Mouse (Mus musculus) heart, embryonic 14.5 days (tissue): ENCODE data around the gene Ctrc. TPM values are rescaled to one million over a fixed set of nuclear protein-coding genes. Genes with fewer than 3 reads are reported as not detected.

ENCODE experiments used
- ATAC-seq: fragments of 200-750 bp; cut with Nextera tagmentation; 2 replicates; pipeline ENCODE4 v1.8.0; 2017; ENCODE audit warnings: low read depth, moderate TSS enrichment; ENCODE audit not compliant: insufficient number of reproducible peaks, insufficient read depth, low FRiP score
- H3K27ac ChIP-seq, 2 experiments: fragments of 200-500 bp in 1 of 2; fragments of 300-500 bp in 1 of 2; sonication (generic) in 1 of 2; replicated peaks in 1 of 2; 2 replicates each; pipeline ENCODE4 v1.5.1; 2012 to 2014; ENCODE audit warnings: low read depth in 2 of 2, low read length in 2 of 2, control low read depth in 1 of 2, mild to moderate bottlenecking in 1 of 2, mixed read lengths in 1 of 2; ENCODE audit not compliant: control insufficient read depth in 1 of 2, insufficient read depth in 1 of 2
- H3K27me3 ChIP-seq: fragments of 300-500 bp; sonication (generic); 2 replicates; pipeline ENCODE4 v1.6.1; 2014; ENCODE audit warnings: mild to moderate bottlenecking, low read length, control low read depth; ENCODE audit not compliant: control insufficient read depth, insufficient read depth
- H3K36me3 ChIP-seq: fragments of 300-500 bp; sonication (generic); 2 replicates; pipeline ENCODE4 v1.6.1; 2014; ENCODE audit warnings: mild to moderate bottlenecking, control low read depth, low read length, mixed read lengths; ENCODE audit not compliant: control insufficient read depth, insufficient read depth
- H3K4me1 ChIP-seq, 2 experiments: fragments of 200-500 bp in 1 of 2; fragments of 300-500 bp in 1 of 2; sonication (generic) in 1 of 2; 2 replicates each; pipeline ENCODE4 v1.6.1; 2012 to 2014; ENCODE audit warnings: low read length in 2 of 2, control low read depth in 1 of 2, mixed read lengths in 1 of 2; ENCODE audit not compliant: control insufficient read depth in 2 of 2, insufficient read depth in 2 of 2
- H3K4me2 ChIP-seq: fragments of 300-500 bp; sonication (generic); 2 replicates; pipeline ENCODE4 v1.6.1; 2014; ENCODE audit warnings: mild to moderate bottlenecking, low read length
- H3K4me3 ChIP-seq, 2 experiments: fragments of 200-500 bp in 1 of 2; fragments of 300-500 bp in 1 of 2; sonication (generic) in 1 of 2; 2 replicates each; pipeline ENCODE4 v1.5.1; 2012 to 2014; ENCODE audit warnings: low read length in 2 of 2, mild to moderate bottlenecking in 2 of 2, control low read depth in 1 of 2, low read depth in 1 of 2, moderate library complexity in 1 of 2; ENCODE audit not compliant: control insufficient read depth in 1 of 2, insufficient read depth in 1 of 2
- H3K9ac ChIP-seq: fragments of 300-500 bp; sonication (generic); 2 replicates; pipeline ENCODE4 v1.6.1; 2014; ENCODE audit warnings: mild to moderate bottlenecking, low read length
- H3K9me3 ChIP-seq: fragments of 300-500 bp; sonication (generic); 2 replicates; pipeline ENCODE4 v1.6.1; 2016; ENCODE audit warnings: low read length, control low read depth; ENCODE audit not compliant: control insufficient read depth
- WGBS: fragments of 180-500 bp; shearing (Covaris S2); extraction: QIAGEN DNeasy Blood & Tissue Kit; methylation state at CpG from one replicate; pipeline ENCODE4 v1.1.7; 2014; 5-methylcytosine and 5-hydroxymethylcytosine counted together
- polyA plus RNA-seq: library from polyadenylated mRNA; unstranded; fragments of >200 nt; fragmentation: Nextera tagmentation; extraction: Ambion mirVana; gene quantifications from 2 replicates; pipeline ENCODE4 v1.2.1, GENCODE M21; 2014

Ctrc gene
- polyA plus RNA-seq, 1 experiment from 2014 or later, result not detected

GRCm38 (mm10) chr4:141866933-141867490 is 20.9 kb upstream of the Ctrc start:
- Histone ChIP-seq H3K4me3 (no peak overlapping the region), H3K9me3 (no peaks in the 10 kb centered on the region), H3K4me2 (peak overlapping the region; percentile 54), H3K27ac (peak overlapping the region; percentile 91 to 92), H3K9ac (peak overlapping the region; percentile 38), H3K36me3 (peaks cover 40% of the 10 kb centered on the region), H3K4me1 (peaks cover 61 to 73% of the 10 kb centered on the region in 2 experiments), H3K27me3 (no peaks in the 10 kb centered on the region)
- 7% methylated on average over 10 of the region's 10 CpGs for WGBS
- ATAC-seq, result peak; percentile 70

GRCm38 (mm10) chr4:141865600-141865999 is 19.4 kb upstream of the Ctrc start:
- whole genome bisulfite sequencing, result 90% methylated on average over 5 of the region's 5 CpGs
- H3K9me3 ChIP-seq, result no peaks in the 10 kb centered on the region
- ATAC-seq, result no peak
- H3K9ac ChIP-seq, result no peak overlapping the region
- H3K27ac ChIP-seq, result peak overlapping the region in 1 of 2 experiments; percentile 91; a peak in 2 of 4 replicates
- peaks cover 41% of the 10 kb centered on the region for H3K36me3 ChIP-seq
- H3K27me3 ChIP-seq, result no peaks in the 10 kb centered on the region
- H3K4me2 ChIP-seq, result no peak overlapping the region
- peaks cover 51 to 59% of the 10 kb centered on the region in 2 experiments for H3K4me1 ChIP-seq
- H3K4me3 ChIP-seq, result no peak overlapping the region

GRCm38 (mm10) chr4:141865006-141865405 is 18.8 kb upstream of the Ctrc start:
- 95% methylated on average over 5 of the region's 5 CpGs for WGBS
- H3K4me1 ChIP-seq, result peaks cover 48 to 53% of the 10 kb centered on the region in 2 experiments
- no peak for ATAC-seq

GRCm38 (mm10) chr4:141864506-141864905 is 18.3 kb upstream of the Ctrc start:
- no peak overlapping the region for H3K4me3 ChIP-seq
- H3K27ac ChIP-seq, result no peak overlapping the region
- no peaks in the 10 kb centered on the region for H3K9me3 ChIP-seq
- ATAC-seq, result no peak
- H3K9ac ChIP-seq, result no peak overlapping the region
- peaks cover 43 to 48% of the 10 kb centered on the region in 2 experiments for H3K4me1 ChIP-seq
- H3K36me3 ChIP-seq, result peaks cover 45% of the 10 kb centered on the region
- no peaks in the 10 kb centered on the region for H3K27me3 ChIP-seq
- no peak overlapping the region for H3K4me2 ChIP-seq
- 91% methylated on average over 8 of the region's 8 CpGs for WGBS

More at GRCm38 (mm10) chr4:141865006-141865405, 18.8 kb upstream of the Ctrc start:
- H3K27ac ChIP-seq, result no peak overlapping the region
- no peak overlapping the region for H3K4me3 ChIP-seq
- H3K9ac ChIP-seq, result no peak overlapping the region
- peaks cover 41% of the 10 kb centered on the region for H3K36me3 ChIP-seq
- H3K9me3 ChIP-seq, result no peaks in the 10 kb centered on the region
- no peaks in the 10 kb centered on the region for H3K27me3 ChIP-seq
- H3K4me2 ChIP-seq, result no peak overlapping the region

- Histone ChIP-seq H3K4me2 (no peak overlapping the region), H3K27me3 (no peaks in the 10 kb centered on the region), H3K36me3 (peaks cover 46% of the 10 kb centered on the region), H3K9me3 (no peaks in the 10 kb centered on the region), H3K9ac (peak overlapping the region; percentile 6; the same call in 1 of the 2 replicates), H3K27ac (peak overlapping the region; percentile 15 to 61), H3K4me3 (no peak overlapping the region), H3K4me1 (peaks cover 43 to 46% of the 10 kb centered on the region in 2 experiments)
- 76% methylated on average over 7 of the region's 7 CpGs for WGBS
- no peak for ATAC-seq
These were observed 17.6 kb upstream of the Ctrc start for GRCm38 (mm10) chr4:141863726-141864280.

- Histone ChIP-seq H3K27ac (peak overlapping the region; percentile 15 to 61; a peak in 2 of 4 replicates), H3K9ac (peak overlapping the region; percentile 4), H3K4me1 (peaks cover 37 to 39% of the 10 kb centered on the region in 2 experiments), H3K36me3 (peaks cover 52% of the 10 kb centered on the region), H3K27me3 (no peaks in the 10 kb centered on the region), H3K9me3 (no peaks in the 10 kb centered on the region), H3K4me3 (no peak overlapping the region), H3K4me2 (no peak overlapping the region)
- no peak for ATAC-seq
- WGBS, result 33% methylated on average over 5 of the region's 5 CpGs
These were observed 16.7 kb upstream of the Ctrc start for GRCm38 (mm10) chr4:141862867-141863266.

- no peak for ATAC-seq
- no peak overlapping the region for H3K9ac ChIP-seq
- peaks cover 52% of the 10 kb centered on the region for H3K36me3 ChIP-seq
- H3K27ac ChIP-seq, result no peak overlapping the region
- H3K4me2 ChIP-seq, result no peak overlapping the region
- H3K27me3 ChIP-seq, result no peaks in the 10 kb centered on the region
- 90% methylated on average over 17 of the region's 17 CpGs for WGBS
- peaks cover 25 to 28% of the 10 kb centered on the region in 2 experiments for H3K4me1 ChIP-seq
- no peak overlapping the region for H3K4me3 ChIP-seq
- H3K9me3 ChIP-seq, result no peaks in the 10 kb centered on the region
These were observed 15.6 kb upstream of the Ctrc start for GRCm38 (mm10) chr4:141861591-141862295.
